Mouse (Mus musculus) midbrain, embryonic 15.5 days (tissue): ENCODE measurements around the gene Edc4. TPM values are rescaled to one million over a fixed set of nuclear protein-coding genes. Genes with fewer than 3 reads are reported as not detected.

Experiments used
- ATAC-seq: fragments of 200-750 bp; cut with Nextera tagmentation; replicated peaks from 2 replicates; pipeline ENCODE4 v1.8.0; 2017; ENCODE audit warnings: moderate TSS enrichment
- H3K27ac ChIP-seq: fragments of 300-500 bp; sonication (generic); 2 replicates; pipeline ENCODE4 v1.5.1; 2015; ENCODE audit warnings: mild to moderate bottlenecking, inconsistent platforms
- H3K27me3 ChIP-seq: fragments of 300-500 bp; sonication (generic); replicated peaks from 2 replicates; pipeline ENCODE4 v1.6.1; 2015; ENCODE audit warnings: inconsistent platforms
- H3K36me3 ChIP-seq: fragments of 300-500 bp; sonication (generic); replicated peaks from 2 replicates; pipeline ENCODE4 v1.6.1; 2015; ENCODE audit warnings: inconsistent platforms
- H3K4me1 ChIP-seq: fragments of 300-500 bp; sonication (generic); 2 replicates; pipeline ENCODE4 v1.6.1; 2015; ENCODE audit warnings: inconsistent platforms
- H3K4me2 ChIP-seq: fragments of 300-500 bp; sonication (generic); 2 replicates; pipeline ENCODE4 v1.6.1; 2015; ENCODE audit warnings: inconsistent platforms, mild to moderate bottlenecking, moderate library complexity
- H3K4me3 ChIP-seq: fragments of 300-500 bp; sonication (generic); 2 replicates; pipeline ENCODE4 v1.5.1; 2015; ENCODE audit warnings: mild to moderate bottlenecking, inconsistent platforms
- H3K9ac ChIP-seq: fragments of 300-500 bp; sonication (generic); 2 replicates; pipeline ENCODE4 v1.6.1; 2015; ENCODE audit warnings: mild to moderate bottlenecking, inconsistent platforms
- H3K9me3 ChIP-seq: fragments of 300-500 bp; sonication (generic); 2 replicates; pipeline ENCODE4 v1.6.1; 2016; ENCODE audit warnings: inconsistent platforms
- WGBS: fragments of 180-500 bp; shearing (Covaris S2); methylation state at CpG from one replicate; pipeline ENCODE4 v1.1.7; 2015; ENCODE audit warnings: mixed read lengths; 5-methylcytosine and 5-hydroxymethylcytosine counted together
- polyA plus RNA-seq: library from polyadenylated mRNA; unstranded; fragments of >200 nt; fragmentation: Nextera tagmentation; extraction: Ambion mirVana; gene quantifications from 2 replicates; pipeline ENCODE4 v1.2.1, GENCODE M21; 2015

The Edc4 gene
- polyA plus RNA-seq, 1 experiment from 2014 or later = 61.9 TPM

- no peaks in the 10 kb centered on the region for H3K27me3 ChIP-seq
- no peak overlapping the region for H3K4me2 ChIP-seq
- peaks cover 6% of the 10 kb centered on the region; the same call in 1 of the 2 replicates for H3K4me1 ChIP-seq
- peaks cover 64% of the 10 kb centered on the region for H3K36me3 ChIP-seq
- no peak for ATAC-seq
- H3K9me3 ChIP-seq = no peaks in the 10 kb centered on the region
- no peak overlapping the region for H3K9ac ChIP-seq
- 90% methylated on average over 6 of the region's 6 CpGs for WGBS
- no peak overlapping the region for H3K4me3 ChIP-seq
- H3K27ac ChIP-seq = no peak overlapping the region
These were observed 10.2 kb downstream of the Edc4 start for GRCm38 (mm10) chr8:105890870-105891269.

GRCm38 (mm10) chr8:105892432-105892831 is 11.8 kb downstream of the Edc4 start:
- WGBS = 89% methylated on average over 6 of the region's 6 CpGs
- H3K9ac ChIP-seq = no peak overlapping the region
- no peak overlapping the region for H3K4me2 ChIP-seq
- H3K4me3 ChIP-seq = no peak overlapping the region
- H3K36me3 ChIP-seq = peaks cover 50% of the 10 kb centered on the region
- H3K9me3 ChIP-seq = no peaks in the 10 kb centered on the region
- H3K4me1 ChIP-seq = peaks cover 6% of the 10 kb centered on the region; the same call in 1 of the 2 replicates
- no peak overlapping the region for H3K27ac ChIP-seq
- ATAC-seq = no peak
- H3K27me3 ChIP-seq = no peaks in the 10 kb centered on the region

GRCm38 (mm10) chr8:105893339-105893738 is 12.7 kb downstream of the Edc4 start, which contains the start of gene Nrn1l:
Nrn1l (plus strand) TSS chr8:105893567.
- no peak within 1 kb of the TSS; the same call in 1 of the 2 replicates for H3K9ac ChIP-seq
- H3K36me3 ChIP-seq = peaks cover 44% of the 10 kb centered on the region

GRCm38 (mm10) chr8:105897801-105898480 is 17.3 kb downstream of the Edc4 start:
- WGBS = 82% methylated on average over 9 of the region's 9 CpGs
- no peak for ATAC-seq
- no peak overlapping the region for H3K9ac ChIP-seq

More at GRCm38 (mm10) chr8:105893339-105893738, 12.7 kb downstream of the Edc4 start, which contains the start of gene Nrn1l:
- peak; percentile 89 for ATAC-seq
- Histone ChIP-seq H3K4me3 (no peak within 1 kb of the TSS), H3K4me2 (peak within 1 kb of the TSS; percentile 19; the same call in 1 of the 2 replicates), H3K27me3 (no peaks in the 10 kb centered on the region), H3K9me3 (no peaks in the 10 kb centered on the region), H3K4me1 (peaks cover 6% of the 10 kb centered on the region; the same call in 1 of the 2 replicates), H3K27ac (peak within 1 kb of the TSS; percentile 36; the same call in 1 of the 2 replicates)
- 6% methylated on average over 11 of the region's 11 CpGs for WGBS

DNA sequence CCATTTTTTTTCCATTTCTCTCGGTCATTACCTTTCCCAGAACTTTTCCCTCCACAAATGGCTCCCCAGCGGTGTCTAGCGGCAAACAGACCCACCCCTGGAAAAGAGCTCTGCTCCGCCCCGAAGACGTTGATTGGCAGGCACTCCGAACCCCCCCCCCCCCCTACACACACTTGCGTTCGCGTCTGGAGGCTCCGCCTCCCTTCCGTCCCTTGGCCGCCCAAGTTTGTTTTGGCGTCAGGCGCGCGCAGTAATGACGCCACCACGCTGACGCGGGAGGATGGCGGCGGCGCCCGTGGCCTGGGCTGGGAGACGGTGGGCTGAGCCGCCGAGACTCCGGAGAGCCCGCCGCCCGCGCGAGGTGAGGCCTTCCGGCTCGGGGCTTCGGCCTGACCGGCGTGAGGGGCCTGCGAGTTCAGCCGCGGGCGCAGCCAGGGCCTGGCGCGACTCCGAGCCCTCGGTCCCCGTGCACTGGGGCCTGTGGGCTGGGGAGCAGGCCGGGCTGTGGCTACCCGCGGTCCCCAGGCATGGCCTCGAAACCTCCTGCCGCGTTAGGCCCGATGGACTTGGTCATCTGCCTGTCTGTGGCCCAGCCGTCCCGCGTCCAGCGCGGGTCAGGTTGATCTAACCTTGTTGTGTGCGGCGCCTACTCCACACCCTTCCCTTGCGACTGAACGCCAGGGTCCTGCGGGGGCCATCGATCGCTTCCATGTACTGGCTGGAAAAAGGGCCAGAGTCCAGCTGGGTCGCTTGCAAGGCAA is 19.7 kb downstream of the Edc4 start, which contains the start of gene Pskh1:
TSS of gene Pskh1 (plus strand) at position 262 of the 761 bp plus-strand sequence.
- no peaks in the 10 kb centered on the region for H3K36me3 ChIP-seq
- under 1% methylated on average over 67 of the region's 68 CpGs for WGBS
- H3K4me1 ChIP-seq = peaks cover 10% of the 10 kb centered on the region
- peak within 1 kb of the TSS; percentile 83 for H3K9ac ChIP-seq
- H3K4me2 ChIP-seq = peak within 1 kb of the TSS; percentile 72
- peak within 1 kb of the TSS; percentile 89 for H3K27ac ChIP-seq
- peak; percentile 95 for ATAC-seq
- H3K9me3 ChIP-seq = no peaks in the 10 kb centered on the region
- no peaks in the 10 kb centered on the region for H3K27me3 ChIP-seq
- H3K4me3 ChIP-seq = peak within 1 kb of the TSS; percentile 90

More at GRCm38 (mm10) chr8:105897801-105898480, 17.3 kb downstream of the Edc4 start:
- peaks cover 3% of the 10 kb centered on the region; the same call in 1 of the 2 replicates for H3K36me3 ChIP-seq
- no peak overlapping the region for H3K4me3 ChIP-seq
- H3K4me1 ChIP-seq = peaks cover 16% of the 10 kb centered on the region
- no peaks in the 10 kb centered on the region for H3K9me3 ChIP-seq
- no peak overlapping the region for H3K4me2 ChIP-seq
- H3K27me3 ChIP-seq = no peaks in the 10 kb centered on the region
- no peak overlapping the region for H3K27ac ChIP-seq

DNA sequence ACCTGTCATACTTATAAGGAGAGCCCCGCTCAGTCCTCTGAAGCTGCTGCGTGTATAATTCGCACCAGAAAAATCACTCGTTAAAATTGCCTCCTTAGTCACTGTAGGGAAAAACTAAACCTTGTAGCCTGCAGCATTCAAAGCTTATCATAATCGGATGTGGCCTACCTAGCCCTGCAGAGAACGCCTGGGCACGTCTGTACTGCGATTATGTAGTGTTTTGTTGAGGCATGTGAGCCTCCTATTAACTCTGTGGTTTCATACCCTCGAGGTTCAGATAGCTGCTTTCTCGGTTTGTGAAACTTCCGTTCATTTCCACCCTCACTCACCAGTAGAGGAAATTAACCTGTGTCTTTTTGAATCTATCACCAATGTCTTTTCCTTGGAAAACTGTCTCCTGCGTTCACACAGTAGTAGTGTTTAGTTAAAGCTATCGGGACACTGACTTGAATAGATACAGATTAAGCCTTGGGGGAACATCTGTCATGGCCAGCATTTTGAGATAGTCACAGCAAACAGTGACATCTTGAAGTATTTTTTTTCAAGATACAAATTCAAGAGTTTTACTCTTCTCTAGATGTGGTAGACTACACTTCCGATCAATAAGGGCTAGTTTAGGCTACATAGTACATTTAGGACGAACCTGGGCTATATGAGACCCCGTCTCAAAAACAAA is 20.4 kb downstream of the Edc4 start:
- WGBS = 37% methylated on average over 16 of the region's 16 CpGs
- peak overlapping the region; percentile 89 for H3K27ac ChIP-seq
- H3K27me3 ChIP-seq = no peaks in the 10 kb centered on the region
- peak overlapping the region; percentile 72 for H3K4me2 ChIP-seq
- peak overlapping the region; percentile 83 for H3K9ac ChIP-seq
- no peaks in the 10 kb centered on the region for H3K9me3 ChIP-seq
- peak overlapping the region; percentile 90 for H3K4me3 ChIP-seq
- H3K4me1 ChIP-seq = peaks cover 10% of the 10 kb centered on the region
- no peaks in the 10 kb centered on the region for H3K36me3 ChIP-seq
- peak; percentile 3; the same call in 1 of the 2 replicates for ATAC-seq

- Histone ChIP-seq H3K4me3 (no peak overlapping the region), H3K27me3 (no peaks in the 10 kb centered on the region), H3K9me3 (no peaks in the 10 kb centered on the region), H3K4me1 (no peaks in the 10 kb centered on the region), H3K4me2 (no peak overlapping the region), H3K9ac (no peak overlapping the region), H3K36me3 (0 out of 2 replicates have a peak, but pooled peaks cover 4% of the 10 kb centered on the region), H3K27ac (no peak overlapping the region)
- WGBS = 89% methylated on average over 3 of the region's 3 CpGs
- ATAC-seq = no peak
These were observed 38.7 kb downstream of the Edc4 start for GRCm38 (mm10) chr8:105919390-105919789.

- H3K9ac ChIP-seq = no peak overlapping the region
- H3K27me3 ChIP-seq = no peaks in the 10 kb centered on the region
- no peak overlapping the region for H3K27ac ChIP-seq
- H3K4me2 ChIP-seq = no peak overlapping the region
- no peaks in the 10 kb centered on the region for H3K9me3 ChIP-seq
- ATAC-seq = no peak
- no peaks in the 10 kb centered on the region for H3K36me3 ChIP-seq
- no peak overlapping the region for H3K4me3 ChIP-seq
- WGBS = 73% methylated on average over 3 of the region's 3 CpGs
- no peaks in the 10 kb centered on the region for H3K4me1 ChIP-seq
These were observed 44.4 kb downstream of the Edc4 start for GRCm38 (mm10) chr8:105925123-105925522.

DNA sequence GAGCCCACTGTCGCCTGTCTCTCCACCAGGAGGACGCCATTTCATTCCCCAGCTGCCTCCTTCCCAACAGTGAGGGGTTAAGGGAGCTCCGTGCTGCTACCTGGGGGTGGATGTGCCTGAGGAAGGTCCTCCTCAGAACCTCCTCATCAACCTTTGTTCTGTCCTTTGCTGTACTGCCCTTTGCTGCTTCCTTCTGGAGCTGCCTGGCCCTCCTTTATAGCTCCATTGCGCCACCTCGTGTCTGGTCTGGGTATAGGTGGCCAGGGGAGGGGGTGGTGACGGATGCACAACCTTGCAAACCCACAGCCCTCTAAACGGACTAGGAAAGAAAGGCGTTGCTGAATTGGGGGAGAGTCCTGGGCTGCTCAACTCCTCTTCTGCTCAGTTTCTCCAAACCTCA is 49.9 kb downstream of the Edc4 start:
- ATAC-seq = peak; percentile 74
- H3K27me3 ChIP-seq = no peaks in the 10 kb centered on the region

GRCm38 (mm10) chr8:105931271-105931670 is 50.6 kb downstream of the Edc4 start:
- Histone ChIP-seq H3K36me3 (0 out of 2 replicates have a peak, but pooled peaks cover 2% of the 10 kb centered on the region), H3K27me3 (no peaks in the 10 kb centered on the region), H3K9ac (no peak overlapping the region), H3K4me2 (no peak overlapping the region), H3K4me1 (peaks cover 11% of the 10 kb centered on the region), H3K27ac (no peak overlapping the region), H3K4me3 (no peak overlapping the region), H3K9me3 (no peaks in the 10 kb centered on the region)
- 92% methylated on average over 3 of the region's 3 CpGs for WGBS
- ATAC-seq = peak; percentile 16; the same call in 1 of the 2 replicates

More for the DNA sequence above, 49.9 kb downstream of the Edc4 start:
- Histone ChIP-seq H3K36me3 (0 out of 2 replicates have a peak, but pooled peaks cover 2% of the 10 kb centered on the region), H3K27ac (peak overlapping the region; percentile 68), H3K9ac (peak overlapping the region; percentile 3; the same call in 1 of the 2 replicates), H3K4me3 (no peak overlapping the region), H3K4me1 (peaks cover 4% of the 10 kb centered on the region), H3K4me2 (no peak overlapping the region), H3K9me3 (no peaks in the 10 kb centered on the region)
- 13% methylated on average over 8 of the region's 8 CpGs for WGBS

GRCm38 (mm10) chr8:105932525-105932924 is 51.8 kb downstream of the Edc4 start:
- ATAC-seq = no peak
- H3K36me3 ChIP-seq = 0 out of 2 replicates have a peak, but pooled peaks cover 2% of the 10 kb centered on the region
- peaks cover 15% of the 10 kb centered on the region for H3K4me1 ChIP-seq
- H3K9ac ChIP-seq = no peak overlapping the region
- H3K27ac ChIP-seq = no peak overlapping the region
- no peaks in the 10 kb centered on the region for H3K27me3 ChIP-seq
- 91% methylated on average over 11 of the region's 11 CpGs for WGBS
- no peak overlapping the region for H3K4me2 ChIP-seq
- no peak overlapping the region for H3K4me3 ChIP-seq
- H3K9me3 ChIP-seq = no peaks in the 10 kb centered on the region
